9 mouse cellular contexts compared by ENCODE assay signal in genomic region chr16:13061113-13061512, GRCm38 (mm10). TPM values are rescaled to one million over a fixed set of nuclear protein-coding genes. Genes with fewer than 3 reads are reported as not detected.
DNase-seq lines count a peak whose midpoint lies in the region; ATAC-seq lines count a peak whose summit lies in the region.
"Had no signal": no experiment of that assay in that cellular context is flagged by ENCODE, and none has a peak within 500 bp of the region (broad histone marks: within the 10 kb centered on the region; RNA-seq: fewer than 3 reads in every experiment).

No protein-coding gene starts in this region.

- H3K27me3 ChIP-seq in heart, embryonic 16.5 days (ENCODE audit: control insufficient read depth, insufficient read depth, low read length) = no peaks in the 10 kb centered on the region
- H3K27me3 ChIP-seq in neural tube, embryonic 12.5 days (replicated peaks) = no peaks in the 10 kb centered on the region
- no peaks in the 10 kb centered on the region for H3K27me3 ChIP-seq in intestine, embryonic 14.5 days (replicated peaks; ENCODE audit: control insufficient read depth, insufficient read depth, low read length)
- H3K27me3 ChIP-seq in stomach, embryonic 16.5 days (ENCODE audit: control insufficient read depth, insufficient read depth, low read length) = no peaks in the 10 kb centered on the region
- H3K27me3 ChIP-seq: forebrain, embryonic 13.5 days had no signal

- no peak overlapping the region for H3K27ac ChIP-seq in heart, embryonic 16.5 days (ENCODE audit: low read length)
- H3K27ac ChIP-seq in neural tube, embryonic 12.5 days = no peak overlapping the region
- H3K27ac ChIP-seq in intestine, embryonic 14.5 days (ENCODE audit: low read depth) = no peak overlapping the region
- H3K27ac ChIP-seq in stomach, embryonic 16.5 days (ENCODE audit: low read length) = no peak overlapping the region
- H3K27ac ChIP-seq: forebrain, embryonic 13.5 days had no signal

- peak overlapping the region; percentile 60 for H3K4me2 ChIP-seq in heart, embryonic 16.5 days (ENCODE audit: low read depth, low read length)
- H3K4me2 ChIP-seq in neural tube, embryonic 12.5 days (replicated peaks) = 0 out of 2 replicates have a peak overlapping the region, but pooled peaks have one; percentile 9
- H3K4me2 ChIP-seq in intestine, embryonic 14.5 days (ENCODE audit: low read length) = peak overlapping the region; percentile 38
- peak overlapping the region; percentile 27; the same call in 1 of the 2 replicates for H3K4me2 ChIP-seq in stomach, embryonic 16.5 days (ENCODE audit: low read depth, low read length)
- H3K4me2 ChIP-seq: forebrain, embryonic 13.5 days had no signal

- no peak for DNase-seq in heart, adult 18-20 months
- DNase-seq in neural tube, embryonic 10.5 days (ENCODE audit: extremely low spot score, low spot score) = no peak
- no peak for DNase-seq in intestine, embryonic 14.5 days (ENCODE audit: low spot score)
- no peak for DNase-seq in cerebellum, adult 9-11 months
- no peak for DNase-seq in adrenal gland, postnatal 36 days

- H3K9ac ChIP-seq in heart, embryonic 16.5 days (ENCODE audit: low read length) = peak overlapping the region; percentile 43
- no peak overlapping the region for H3K9ac ChIP-seq in neural tube, embryonic 12.5 days
- H3K9ac ChIP-seq in intestine, embryonic 14.5 days (ENCODE audit: low read length) = no peak overlapping the region
- H3K9ac ChIP-seq in stomach, embryonic 16.5 days (ENCODE audit: low read length) = no peak overlapping the region
- H3K9ac ChIP-seq: forebrain, embryonic 13.5 days had no signal

- H3K4me3 ChIP-seq in heart, embryonic 16.5 days (ENCODE audit: low read length) = peak overlapping the region; percentile 35
- H3K4me3 ChIP-seq in neural tube, embryonic 12.5 days = no peak overlapping the region
- no peak overlapping the region for H3K4me3 ChIP-seq in intestine, embryonic 14.5 days (ENCODE audit: low read depth, low read length)
- no peak overlapping the region; the same call in 1 of the 2 replicates for H3K4me3 ChIP-seq in stomach, embryonic 16.5 days (replicated peaks; ENCODE audit: low read length)
- H3K4me3 ChIP-seq: forebrain, embryonic 13.5 days had no signal

- ATAC-seq in heart, embryonic 16.5 days (replicated peaks; ENCODE audit: extremely low read depth, insufficient read depth, low FRiP score) = no peak; the same call in 1 of the 2 replicates
- no peak for ATAC-seq in neural tube, embryonic 12.5 days (ENCODE audit: low FRiP score, low read depth)
- no peak for ATAC-seq in intestine, embryonic 14.5 days (replicated peaks; ENCODE audit: low FRiP score, low TSS enrichment, low read depth)
- no peak; the same call in 1 of the 2 replicates for ATAC-seq in stomach, embryonic 16.5 days (ENCODE audit: insufficient read depth, low FRiP score)
- ATAC-seq: forebrain, embryonic 13.5 days had no signal

- WGBS in heart, embryonic 16.5 days = 18% methylated on average over 8 of the region's 10 CpGs
- 39% methylated on average over 10 of the region's 10 CpGs for WGBS in neural tube, embryonic 12.5 days
- 37% methylated on average over 8 of the region's 10 CpGs for WGBS in intestine, embryonic 14.5 days
- WGBS in stomach, embryonic 16.5 days = 31% methylated on average over 9 of the region's 10 CpGs

- H3K9me3 ChIP-seq in heart, embryonic 16.5 days (replicated peaks; ENCODE audit: control insufficient read depth, low read length) = no peaks in the 10 kb centered on the region
- no peaks in the 10 kb centered on the region for H3K9me3 ChIP-seq in neural tube, embryonic 12.5 days
- H3K9me3 ChIP-seq in intestine, embryonic 14.5 days (ENCODE audit: control insufficient read depth, low read length) = no peaks in the 10 kb centered on the region
- no peaks in the 10 kb centered on the region for H3K9me3 ChIP-seq in stomach, embryonic 16.5 days (replicated peaks; ENCODE audit: control insufficient read depth, low read length)
- H3K9me3 ChIP-seq: forebrain, embryonic 13.5 days had no signal

- no peaks in the 10 kb centered on the region for H3K36me3 ChIP-seq in heart, embryonic 16.5 days (ENCODE audit: control insufficient read depth, insufficient read depth)
- no peaks in the 10 kb centered on the region for H3K36me3 ChIP-seq in neural tube, embryonic 12.5 days
- H3K36me3 ChIP-seq in intestine, embryonic 14.5 days (ENCODE audit: control insufficient read depth, insufficient read depth, low read length) = no peaks in the 10 kb centered on the region
- no peaks in the 10 kb centered on the region for H3K36me3 ChIP-seq in stomach, embryonic 16.5 days (ENCODE audit: control insufficient read depth, insufficient read depth, low read length)

- H3K4me1 ChIP-seq in heart, embryonic 16.5 days (ENCODE audit: control insufficient read depth, insufficient read depth, low read length) = peaks cover 2% of the 10 kb centered on the region; the same call in 1 of the 2 replicates
- no peaks in the 10 kb centered on the region for H3K4me1 ChIP-seq in neural tube, embryonic 12.5 days
- H3K4me1 ChIP-seq in intestine, embryonic 14.5 days (replicated peaks; ENCODE audit: control insufficient read depth, insufficient read depth, low read length) = no peaks in the 10 kb centered on the region
- no peaks in the 10 kb centered on the region for H3K4me1 ChIP-seq in stomach, embryonic 16.5 days (ENCODE audit: control insufficient read depth, insufficient read depth, low read length)
- H3K4me1 ChIP-seq: forebrain, embryonic 13.5 days had no signal

RNA-seq across cellular contexts. Expression of gene Ercc4, which starts 48.4 kb away (rescaled TPM):
- 9.5 and 9.9 TPM in 2 replicates for polyA plus RNA-seq in heart, embryonic 16.5 days (2015; fragmentation: Nextera tagmentation; extraction: Ambion mirVana)
- 1 to 10 TPM; 7.0 to 8.2 TPM for total RNA-seq in heart, adult 18-20 months (2021)
- 14.8 and 15.6 TPM in 2 replicates for polyA plus RNA-seq in neural tube, embryonic 12.5 days (2016; fragmentation: Nextera tagmentation; extraction: Ambion mirVana)
- polyA plus RNA-seq in intestine, embryonic 14.5 days (2014; fragmentation: Nextera tagmentation; extraction: Ambion mirVana) = 13.1 and 14.9 TPM in 2 replicates
- 10.7 and 12.2 TPM in 2 replicates for polyA plus RNA-seq in stomach, embryonic 16.5 days (2015; fragmentation: Nextera tagmentation; extraction: Ambion mirVana)
- 10 to 100 TPM; 15.1 to 16.3 TPM for total RNA-seq in adrenal gland, postnatal 36 days (2021)

Comparison
In these comparisons a context has a peak if more than half of its experiments do, and no peak if none do; other contexts are left out.
1. H3K4me2 ChIP-seq: peak in every context shown above with its lines; median percentile 60 in heart, embryonic 16.5 days; 38 in intestine, embryonic 14.5 days; 27 in stomach, embryonic 16.5 days; 9 in neural tube, embryonic 12.5 days.